Mouse (Mus musculus) MEL (cell line): ENCODE data around the gene Olfr339. TPM values are rescaled to one million over a fixed set of nuclear protein-coding genes. Genes with fewer than 3 reads are reported as not detected.
"Not testable (repeated sequence)": the region's sequence is repeated elsewhere in the genome, so short reads cannot be mapped to it uniquely, and the experiment has no call there.

Experiments used
- DNase-seq: peaks from one replicate; pipeline ENCODE4 v3.0.0; 2011; ENCODE audit warnings: low read depth, low spot score
- H3K27ac ChIP-seq: 2 replicates; pipeline ENCODE4 v1.5.1; 2012; ENCODE audit warnings: low read depth, mild to moderate bottlenecking, control low read depth, low read length, moderate library complexity; ENCODE audit not compliant: control insufficient read depth
- H3K27me3 ChIP-seq, 2 experiments: fragments of 150-350 bp in 1 of 2; sonication (generic) in 1 of 2; 2 replicates each; pipeline ENCODE4 v1.6.1; 2012; ENCODE audit warnings: low read length in 2 of 2, mild to moderate bottlenecking in 2 of 2, improper control_type of control experiment in 1 of 2, moderate library complexity in 1 of 2; ENCODE audit not compliant: insufficient read depth in 2 of 2, control insufficient read depth in 1 of 2
- H3K36me3 ChIP-seq, 2 experiments: 2 replicates each; pipeline ENCODE4 v1.6.1; 2012 to 2014; ENCODE audit warnings: low read length in 2 of 2, improper control_type of control experiment in 1 of 2, inconsistent platforms in 1 of 2, mild to moderate bottlenecking in 1 of 2; ENCODE audit not compliant: insufficient read depth in 2 of 2, control insufficient read depth in 1 of 2
- H3K4me1 ChIP-seq, 2 experiments: fragments of 150-350 bp in 1 of 2; sonication (generic) in 1 of 2; 2 replicates each; pipeline ENCODE4 v1.6.1; 2012; ENCODE audit warnings: low read length in 2 of 2, improper control_type of control experiment in 1 of 2, mild to moderate bottlenecking in 1 of 2; ENCODE audit not compliant: insufficient read depth in 2 of 2, control insufficient read depth in 1 of 2
- H3K4me3 ChIP-seq, 2 experiments: fragments of 150-350 bp in 1 of 2; sonication (generic) in 1 of 2; 2 replicates each; pipeline ENCODE4 v1.5.1; 2012; ENCODE audit warnings: low read depth in 2 of 2, low read length in 2 of 2, mild to moderate bottlenecking in 2 of 2, moderate library complexity in 2 of 2, control low read depth in 1 of 2, improper control_type of control experiment in 1 of 2; ENCODE audit not compliant: control insufficient read depth in 1 of 2, insufficient read depth in 1 of 2
- H3K79me2 ChIP-seq: 2 replicates; pipeline ENCODE4 v1.6.1; 2012; ENCODE audit warnings: mild to moderate bottlenecking, low read length, moderate library complexity; ENCODE audit not compliant: control insufficient read depth, poor library complexity, insufficient read depth
- H3K9ac ChIP-seq: 2 replicates; pipeline ENCODE4 v1.6.1; 2012; ENCODE audit warnings: low read depth, mild to moderate bottlenecking, control low read depth, low read length, moderate library complexity; ENCODE audit not compliant: control insufficient read depth, poor library complexity, severe bottlenecking
- H3K9me3 ChIP-seq: fragments of 150-350 bp; sonication (generic); replicated peaks from 2 replicates; pipeline ENCODE4 v1.6.1; 2012; ENCODE audit warnings: mild to moderate bottlenecking, low read length, improper control_type of control experiment, moderate library complexity; ENCODE audit not compliant: insufficient read depth
- CHD1 ChIP-seq: IDR thresholded peaks from 2 replicates; pipeline ENCODE4 v1.6.1; 2012; ENCODE audit warnings: low read depth, mild to moderate bottlenecking, inconsistent platforms, low read length, improper control_type of control experiment
- CTCF ChIP-seq, 3 experiments: IDR thresholded peaks in 2 of 3; conservative IDR thresholded peaks in 1 of 3; 2 replicates each; pipeline ENCODE4 v1.5.1; 2011 to 2012; ENCODE audit warnings: low read length in 3 of 3, low read depth in 2 of 3, mild to moderate bottlenecking in 2 of 3, improper control_type of control experiment in 1 of 3, inconsistent platforms in 1 of 3, mixed read lengths in 1 of 3, moderate library complexity in 1 of 3; ENCODE audit not compliant: control insufficient read depth in 1 of 3, insufficient read depth in 1 of 3, poor library complexity in 1 of 3, severe bottlenecking in 1 of 3
- E2F4 ChIP-seq: IDR thresholded peaks from 2 replicates; pipeline ENCODE4 v1.6.1; 2011; ENCODE audit warnings: low read depth, low read length, improper control_type of control experiment, borderline replicate concordance
- EP300 ChIP-seq, 2 experiments: IDR thresholded peaks; 2 replicates each; pipeline ENCODE4 v1.6.1; 2011; ENCODE audit warnings: improper control_type of control experiment in 2 of 2, low read length in 2 of 2, low read depth in 1 of 2, mild to moderate bottlenecking in 1 of 2
- ETS1 ChIP-seq: IDR thresholded peaks from 2 replicates; pipeline ENCODE4 v1.6.1; 2012; ENCODE audit warnings: low read depth, mild to moderate bottlenecking, inconsistent platforms, low read length, improper control_type of control experiment, moderate library complexity
- GABPA ChIP-seq: IDR thresholded peaks from 2 replicates; pipeline ENCODE4 v1.6.1; 2012; ENCODE audit warnings: low read depth, mild to moderate bottlenecking, inconsistent platforms, low read length, improper control_type of control experiment, moderate library complexity
- MAFK ChIP-seq: IDR thresholded peaks from 2 replicates; pipeline ENCODE4 v1.6.1; 2011; ENCODE audit warnings: low read depth, mild to moderate bottlenecking, low read length, improper control_type of control experiment, borderline replicate concordance
- MAX ChIP-seq: IDR thresholded peaks from 2 replicates; pipeline ENCODE4 v1.6.1; 2011; ENCODE audit warnings: low read length, improper control_type of control experiment
- MEF2A ChIP-seq: IDR thresholded peaks from 2 replicates; pipeline ENCODE4 v1.6.1; 2014; ENCODE audit warnings: low read depth, mild to moderate bottlenecking, inconsistent platforms, low read length, improper control_type of control experiment; ENCODE audit not compliant: poor library complexity, insufficient replicate concordance, severe bottlenecking; ENCODE audit errors: extremely low read depth
- MXI1 ChIP-seq: IDR thresholded peaks from 2 replicates; pipeline ENCODE4 v1.6.1; 2011; ENCODE audit warnings: mild to moderate bottlenecking, low read depth, low read length, improper control_type of control experiment
- MYC ChIP-seq: IDR thresholded peaks from 2 replicates; pipeline ENCODE4 v1.6.1; 2011; ENCODE audit warnings: low read depth, mild to moderate bottlenecking, low read length, improper control_type of control experiment, moderate library complexity
- NELFE ChIP-seq: IDR thresholded peaks from 2 replicates; pipeline ENCODE4 v1.6.1; 2011; ENCODE audit warnings: low read depth, low read length, improper control_type of control experiment
- POLR2A ChIP-seq, 2 experiments: IDR thresholded peaks; 2 replicates each; pipeline ENCODE4 v1.6.1; 2011 to 2012; ENCODE audit warnings: low read length in 2 of 2, mild to moderate bottlenecking in 2 of 2, control low read depth in 1 of 2, improper control_type of control experiment in 1 of 2, low read depth in 1 of 2, moderate library complexity in 1 of 2; ENCODE audit not compliant: control insufficient read depth in 1 of 2, insufficient read depth in 1 of 2, poor library complexity in 1 of 2
- POLR2AphosphoS2 ChIP-seq: IDR thresholded peaks from 2 replicates; pipeline ENCODE4 v1.6.1; 2011; ENCODE audit warnings: low read length, improper control_type of control experiment
- POLR2AphosphoS5 ChIP-seq: IDR thresholded peaks from 2 replicates; pipeline ENCODE4 v1.6.1; 2012; ENCODE audit warnings: low read depth, borderline replicate concordance, mild to moderate bottlenecking, inconsistent platforms, low read length, moderate library complexity, mixed read lengths
- TBP ChIP-seq: IDR thresholded peaks from 2 replicates; pipeline ENCODE4 v1.8.0; 2011; ENCODE audit warnings: low read depth, low read length, improper control_type of control experiment
- USF2 ChIP-seq, 2 experiments: IDR thresholded peaks; 2 replicates each; pipeline ENCODE4 v1.6.1; 2011 to 2012; ENCODE audit warnings: improper control_type of control experiment in 2 of 2, low read length in 2 of 2, borderline replicate concordance in 1 of 2, inconsistent platforms in 1 of 2, low read depth in 1 of 2, mild to moderate bottlenecking in 1 of 2; ENCODE audit not compliant: insufficient read depth in 1 of 2
- ZKSCAN1 ChIP-seq: IDR thresholded peaks from 2 replicates; pipeline ENCODE4 v1.6.1; 2012; ENCODE audit warnings: low read depth, mild to moderate bottlenecking, inconsistent platforms, low read length, improper control_type of control experiment, moderate library complexity
- ZNF384 ChIP-seq: IDR thresholded peaks from 2 replicates; pipeline ENCODE4 v1.6.1; 2012; ENCODE audit warnings: low read depth, mild to moderate bottlenecking, inconsistent platforms, low read length, improper control_type of control experiment
- polyA plus RNA-seq, 2 experiments: library from polyadenylated mRNA; stranded (reverse) in 1 of 2; unstranded in 1 of 2; fragments of >175 nt in 1 of 2; fragments of >200 nt in 1 of 2; gene quantifications; 2 replicates each; pipeline versions ENCODE4 v1.2.1 to v1.2.4; 2012; ENCODE audit warnings: low replicate concordance in 2 of 2, low read depth in 1 of 2; ENCODE audit not compliant: insufficient read length in 2 of 2, insufficient read depth in 1 of 2, missing spikeins in 1 of 2
- total RNA-seq: library from RNA; depleted of rRNA; stranded (reverse); fragments of 300-350 nt; gene quantifications from 2 replicates; pipeline ENCODE4 v1.2.3, GENCODE M21; 2012; rRNA removed

The Olfr339 gene
- total RNA-seq: not detected in 2 replicates
- polyA plus RNA-seq: not detected

DNA sequence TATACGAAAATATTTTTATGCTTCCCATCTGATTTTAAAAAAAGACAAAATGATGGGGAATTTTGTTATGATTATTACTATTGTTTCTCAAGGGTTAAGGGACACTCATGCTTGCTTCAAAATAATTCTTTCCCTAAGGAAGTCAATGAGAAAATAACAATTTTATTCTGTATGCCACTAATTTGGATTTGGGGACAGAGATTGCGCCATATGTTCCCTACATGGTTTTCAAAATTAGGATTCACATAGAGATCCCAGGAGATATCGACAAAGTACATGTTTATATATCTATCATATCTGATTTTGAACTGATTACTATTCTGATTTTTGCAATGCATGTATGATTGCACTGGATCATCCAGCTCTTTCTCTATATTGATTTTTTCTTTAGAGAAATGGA lies at the start of gene Olfr339:
TSS of gene Olfr339 (plus strand) at position 301 of the 400 bp plus-strand sequence.
- Histone ChIP-seq H3K27me3 (no peaks in the 10 kb centered on the region), H3K27ac (no peak within 1 kb of the TSS), H3K79me2 (no peaks in the 10 kb centered on the region), H3K9ac (no peak within 1 kb of the TSS), H3K9me3 (no peaks in the 10 kb centered on the region), H3K36me3 (no peaks in the 10 kb centered on the region), H3K4me3 (no peak within 1 kb of the TSS), H3K4me1 (no peaks in the 10 kb centered on the region)
- DNase-seq: no peak
- TF ChIP-seq POLR2A (IDR thresholded peaks at IDR 0.05; ENCODE audit: control insufficient read depth in 1 of 2, insufficient read depth in 1 of 2, low read depth in 1 of 2, low read length in 2 of 2, poor library complexity in 1 of 2): no peak
- TF ChIP-seq E2F4: no peak
- TF ChIP-seq GABPA: no peak
- TF ChIP-seq USF2 (IDR thresholded peaks at IDR 0.05; ENCODE audit: borderline replicate concordance in 1 of 2, insufficient read depth in 1 of 2, low read depth in 1 of 2, low read length in 2 of 2): no peak
- no peak for TF ChIP-seq POLR2AphosphoS5
- no peak for TF ChIP-seq ZKSCAN1
- TF ChIP-seq ETS1: no peak
- TF ChIP-seq CHD1: no peak
- TF ChIP-seq MEF2A: no peak
- no peak for TF ChIP-seq MAX
- TF ChIP-seq MAFK: no peak
- no peak for TF ChIP-seq MYC
- no peak for TF ChIP-seq MXI1
- TF ChIP-seq NELFE: no peak
- no peak for TF ChIP-seq POLR2AphosphoS2
- no peak for TF ChIP-seq TBP

DNA sequence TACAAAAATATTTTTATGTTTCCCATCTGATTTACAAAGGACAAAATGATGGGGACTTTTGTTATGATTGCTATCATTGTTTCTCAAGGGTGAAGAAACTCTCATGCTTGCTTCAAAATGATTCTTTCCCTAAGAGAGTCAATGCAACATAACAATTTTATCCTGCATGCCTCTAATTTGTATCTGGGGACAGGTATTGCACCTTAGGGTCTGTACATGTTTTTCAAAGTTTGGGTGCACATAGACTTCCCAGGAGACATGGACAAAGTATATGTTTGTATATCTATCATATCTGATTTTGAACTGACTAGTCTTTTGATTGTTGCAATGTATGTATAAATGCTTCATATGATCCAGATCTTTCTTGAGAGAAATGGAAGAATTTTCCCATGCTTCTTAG lies 45.5 kb upstream of the Olfr339 start, which contains the start of gene Olfr338:
TSS of gene Olfr338 (plus strand) at position 301 of the 400 bp plus-strand sequence.
- no peaks in the 10 kb centered on the region for H3K79me2 ChIP-seq
- no peaks in the 10 kb centered on the region for H3K9me3 ChIP-seq
- TF ChIP-seq ETS1 (no peak), E2F4 (no peak), CTCF (IDR thresholded peaks at IDR 0.05 in 2 of 3, conservative IDR thresholded peaks at IDR 0.05 in 1 of 3; ENCODE audit: control insufficient read depth in 1 of 3, insufficient read depth in 1 of 3, low read depth in 2 of 3, low read length in 3 of 3, poor library complexity in 1 of 3, severe bottlenecking in 1 of 3) (no peak), USF2 (IDR thresholded peaks at IDR 0.05; ENCODE audit: borderline replicate concordance in 1 of 2, insufficient read depth in 1 of 2, low read depth in 1 of 2, low read length in 2 of 2) (no peak), ZNF384 (no peak), EP300 (IDR thresholded peaks at IDR 0.05; ENCODE audit: low read depth in 1 of 2, low read length in 2 of 2) (no peak), CHD1 (no peak), MAX (no peak)
- no peaks in the 10 kb centered on the region for H3K27me3 ChIP-seq
- H3K27ac ChIP-seq: no peak within 1 kb of the TSS
- H3K9ac ChIP-seq: no peak within 1 kb of the TSS
- no peaks in the 10 kb centered on the region for H3K36me3 ChIP-seq
- no peak for DNase-seq
- H3K4me3 ChIP-seq: no peak within 1 kb of the TSS
- no peaks in the 10 kb centered on the region for H3K4me1 ChIP-seq

DNA sequence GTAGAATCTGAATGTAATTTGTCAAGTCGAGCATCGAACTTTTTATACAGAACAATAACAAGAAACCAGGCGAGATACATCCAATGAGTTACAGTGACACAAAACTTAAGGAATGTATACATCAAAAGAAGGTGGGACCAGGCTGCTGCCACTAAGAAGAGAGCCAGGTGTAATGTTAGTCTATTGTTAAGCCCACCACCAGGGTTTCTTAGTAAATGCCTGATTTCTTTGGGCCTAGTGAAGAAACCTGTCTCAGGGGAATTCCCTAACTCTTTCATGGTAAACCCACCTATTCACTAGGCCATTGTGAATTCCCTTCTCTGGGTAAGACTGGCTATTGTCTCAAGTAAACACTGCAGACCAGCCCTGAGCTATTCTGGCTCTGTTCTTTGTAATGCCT lies 3.6 kb upstream of the Olfr339 start:
- H3K9ac ChIP-seq, H3K4me3 ChIP-seq, H3K27me3 ChIP-seq, H3K27ac ChIP-seq, DNase-seq, H3K36me3 ChIP-seq, H3K79me2 ChIP-seq, H3K4me1 ChIP-seq, H3K9me3 ChIP-seq: not testable (repeated sequence)

DNA sequence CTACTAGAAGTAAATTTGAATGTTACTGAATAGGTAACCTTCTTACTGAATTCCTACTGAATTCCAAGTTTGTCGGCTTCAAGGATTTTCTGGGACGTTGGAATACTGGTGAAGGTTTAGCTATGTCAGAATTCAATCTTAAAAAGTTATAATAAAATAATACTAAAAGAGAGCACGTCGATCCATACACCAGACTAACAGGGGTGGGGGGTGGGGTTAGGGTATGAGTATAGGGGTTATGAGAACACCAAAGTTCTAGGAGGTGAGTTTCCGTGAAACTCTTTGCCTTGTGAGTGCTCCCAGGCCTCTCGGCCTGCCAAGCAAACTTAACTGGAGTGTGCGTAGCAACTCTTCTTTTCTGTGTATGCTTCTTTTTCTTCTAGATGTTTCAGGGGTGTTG lies 3.2 kb upstream of the Olfr339 start:
- not testable (repeated sequence) for H3K27ac ChIP-seq, H3K9ac ChIP-seq, H3K36me3 ChIP-seq, H3K79me2 ChIP-seq, H3K27me3 ChIP-seq, H3K4me3 ChIP-seq, H3K4me1 ChIP-seq, H3K9me3 ChIP-seq, DNase-seq
